Mouse (Mus musculus) ES-E14 (cell line): ENCODE data around the gene Emc8.

ENCODE experiments used
- CHD2 ChIP-seq: IDR thresholded peaks from 2 replicates; pipeline ENCODE4 v1.6.1; 2014; ENCODE audit warnings: mild to moderate bottlenecking, low read depth, low read length, inconsistent platforms
- HCFC1 ChIP-seq: IDR thresholded peaks from 2 replicates; pipeline ENCODE4 v1.6.1; 2012; ENCODE audit warnings: low read length, inconsistent platforms, borderline replicate concordance; ENCODE audit not compliant: insufficient read depth
- MAFK ChIP-seq: IDR thresholded peaks from 2 replicates; pipeline ENCODE4 v1.6.1; 2014; ENCODE audit warnings: mild to moderate bottlenecking, low read depth, low read length, inconsistent platforms; ENCODE audit not compliant: insufficient read depth
- ZC3H11A ChIP-seq: IDR thresholded peaks from 2 replicates; pipeline ENCODE4 v1.6.1; 2012; ENCODE audit warnings: low read depth, mild to moderate bottlenecking, inconsistent platforms, low read length, borderline replicate concordance
- ZNF384 ChIP-seq: IDR thresholded peaks from 2 replicates; pipeline ENCODE4 v1.6.1; 2012; ENCODE audit warnings: low read depth, low read length, inconsistent platforms

DNA sequence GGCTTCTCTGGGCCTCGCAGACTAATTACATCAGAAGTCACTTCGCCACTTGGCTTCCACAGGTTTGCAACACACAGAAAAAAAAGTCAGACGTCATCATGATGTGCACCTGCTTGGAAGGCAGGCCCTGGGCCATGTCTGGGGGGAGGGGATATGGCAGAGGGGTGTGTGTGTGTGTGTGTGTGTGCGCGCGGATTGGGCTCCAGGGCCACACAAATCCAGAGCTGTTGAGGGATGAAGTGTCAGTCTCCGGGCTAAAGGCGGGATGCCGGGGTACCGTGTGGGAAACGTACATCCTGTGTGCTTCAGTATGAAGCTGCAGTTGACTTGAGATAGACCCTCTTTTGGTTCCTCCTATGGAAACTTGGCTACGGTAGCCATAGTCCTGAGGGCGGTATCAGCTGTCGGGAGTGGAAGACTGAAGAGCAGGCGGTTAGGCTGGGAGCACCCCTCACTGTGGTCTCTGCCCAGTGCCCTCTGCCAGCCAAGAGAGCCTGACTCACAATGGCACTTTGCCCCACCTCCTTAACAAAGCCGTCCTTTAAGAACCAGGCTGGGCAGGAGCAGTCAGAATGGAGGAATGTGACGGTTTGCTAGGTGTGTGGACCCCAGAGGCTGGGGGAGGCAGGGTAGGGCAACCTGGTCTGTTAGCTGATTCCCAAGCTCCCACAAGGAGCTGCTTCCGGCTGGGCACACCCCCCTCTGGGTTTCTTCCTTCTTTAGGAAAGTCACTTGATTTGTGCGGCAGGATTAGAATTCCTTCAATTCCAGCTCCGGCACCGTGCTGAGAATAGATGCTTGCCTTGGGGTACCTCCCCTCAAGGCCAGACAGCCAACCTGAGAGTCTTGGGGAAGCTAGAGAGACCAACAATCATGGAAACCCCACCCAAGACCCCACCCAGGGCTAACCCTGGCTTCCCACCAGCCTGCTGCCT, 36.7 kb downstream of the Emc8 start:
- TF ChIP-seq ZNF384 (no peak), HCFC1 (no peak), ZC3H11A (no peak), MAFK (no peak), CHD2 (no peak)
